Mouse (Mus musculus): ENCODE data around the gene Gm43517.

Gene Gm43517

GRCm38 (mm10) chr12:49384876-49385630, at the start of gene Gm43517:
TSS of gene Gm43517 (plus strand) at chr12:49385174.
- no peak for DNase-seq (ENCODE audit: low spot score in 2 of 2)

GRCm38 (mm10) chr12:49349697-49350096, 35.3 kb upstream of the Gm43517 start:
- no peak for DNase-seq (ENCODE audit: low spot score in 2 of 2)

GRCm38 (mm10) chr12:49368931-49369330, 16.0 kb upstream of the Gm43517 start:
- DNase-seq (ENCODE audit: low spot score in 2 of 2) = no peak

DNA sequence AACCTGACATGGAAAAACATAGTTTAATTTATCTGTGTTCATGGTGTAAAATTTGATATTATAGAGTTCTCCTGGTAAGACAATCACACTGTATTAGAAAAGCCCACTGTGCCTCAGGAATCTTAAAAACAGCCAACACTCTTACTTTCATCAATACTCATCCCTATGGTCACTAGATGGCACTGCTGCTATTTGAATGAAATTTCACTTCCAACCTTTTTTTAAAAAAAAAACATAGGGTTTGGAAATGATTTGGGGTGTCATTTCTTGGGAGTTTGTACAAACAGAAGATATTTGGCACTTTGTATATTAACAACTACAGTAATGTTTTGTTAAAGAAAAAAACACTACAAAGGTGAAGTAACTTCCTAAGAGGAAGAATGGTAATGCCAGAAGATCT, 12.8 kb upstream of the Gm43517 start:
- no peak for DNase-seq (ENCODE audit: low spot score in 2 of 2)

DNA sequence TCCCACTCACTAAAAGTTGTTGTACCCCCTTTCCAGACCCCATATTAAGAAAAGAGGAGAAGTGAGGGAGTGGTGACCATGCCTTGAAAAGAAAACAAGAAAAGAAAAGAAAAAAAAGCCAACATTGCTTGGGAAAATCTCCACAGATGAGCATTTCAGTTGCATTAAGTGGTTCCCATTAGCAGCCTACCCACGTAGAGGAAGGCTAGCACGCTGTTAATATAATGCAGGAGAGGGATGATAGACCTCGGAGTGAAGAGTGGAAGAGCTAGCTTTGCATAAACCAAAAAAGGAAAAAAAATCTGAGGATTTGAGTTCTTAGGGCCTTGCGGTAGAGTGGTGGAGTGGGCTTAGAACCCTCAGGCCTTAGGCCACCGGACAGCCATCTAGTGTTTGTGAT, 11.8 kb upstream of the Gm43517 start:
- DNase-seq (ENCODE audit: low spot score in 2 of 2) = no peak

DNA sequence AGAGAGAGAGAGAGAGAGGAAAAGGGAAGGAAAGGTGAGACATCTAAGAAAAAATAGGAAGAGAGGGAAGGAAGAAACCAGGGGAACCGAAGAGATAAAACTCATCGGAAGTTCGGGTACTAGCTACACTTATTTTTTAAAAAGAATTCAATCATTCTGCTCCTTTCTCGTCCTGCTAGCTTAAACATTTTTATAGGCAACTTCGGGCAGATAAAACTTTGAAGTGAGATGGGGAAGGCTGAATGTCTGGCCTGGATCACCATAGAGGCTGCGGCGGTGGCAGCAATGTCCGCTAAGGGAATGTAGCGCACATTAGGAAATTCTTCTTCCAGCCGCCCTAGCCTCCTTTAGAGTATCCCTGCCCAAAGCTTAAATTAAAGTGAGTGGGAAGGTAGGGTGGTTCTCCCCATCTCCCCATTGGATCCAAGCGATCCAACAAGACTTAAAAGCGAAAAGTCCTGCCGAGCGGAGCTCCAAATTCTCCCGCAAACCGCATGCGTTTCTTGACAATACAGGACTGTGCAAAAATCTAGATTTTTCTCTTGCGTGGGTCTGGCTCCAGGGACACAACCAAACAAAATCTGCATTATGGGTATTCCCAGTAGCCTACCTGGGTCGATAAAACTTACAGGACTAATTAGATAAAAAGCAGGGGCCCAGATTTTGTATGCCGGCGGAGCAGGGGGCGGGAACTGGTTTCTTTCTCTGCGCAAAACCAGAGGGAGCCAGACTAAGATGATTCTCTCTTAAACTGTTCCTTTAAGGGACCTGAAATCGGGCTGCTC, 11.0 kb upstream of the Gm43517 start:
- DNase-seq (ENCODE audit: low spot score in 2 of 2) = no peak

DNA sequence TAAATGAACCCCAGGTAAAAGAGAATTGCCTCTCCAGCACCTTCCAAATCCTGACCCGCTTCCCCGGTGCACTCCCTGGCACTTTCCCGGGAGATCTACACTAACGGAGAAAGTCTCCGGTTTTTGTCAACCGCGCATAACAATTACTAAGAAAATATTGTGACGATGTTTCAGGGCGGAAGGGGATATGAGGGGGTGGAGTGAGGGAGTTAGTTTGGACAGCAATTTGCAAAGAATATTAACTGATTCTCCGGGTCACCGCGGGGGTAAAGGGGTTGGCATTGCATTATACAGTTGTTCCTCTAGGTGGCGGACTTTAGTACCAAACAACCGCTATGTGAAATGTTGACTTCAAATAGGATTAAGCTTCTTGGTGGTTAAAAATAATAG, 10.4 kb upstream of the Gm43517 start:
- DNase-seq (ENCODE audit: low spot score in 2 of 2) = no peak

GRCm38 (mm10) chr12:49375427-49376317, 9.3 kb upstream of the Gm43517 start:
- no peak for DNase-seq (ENCODE audit: low spot score in 2 of 2)

DNA sequence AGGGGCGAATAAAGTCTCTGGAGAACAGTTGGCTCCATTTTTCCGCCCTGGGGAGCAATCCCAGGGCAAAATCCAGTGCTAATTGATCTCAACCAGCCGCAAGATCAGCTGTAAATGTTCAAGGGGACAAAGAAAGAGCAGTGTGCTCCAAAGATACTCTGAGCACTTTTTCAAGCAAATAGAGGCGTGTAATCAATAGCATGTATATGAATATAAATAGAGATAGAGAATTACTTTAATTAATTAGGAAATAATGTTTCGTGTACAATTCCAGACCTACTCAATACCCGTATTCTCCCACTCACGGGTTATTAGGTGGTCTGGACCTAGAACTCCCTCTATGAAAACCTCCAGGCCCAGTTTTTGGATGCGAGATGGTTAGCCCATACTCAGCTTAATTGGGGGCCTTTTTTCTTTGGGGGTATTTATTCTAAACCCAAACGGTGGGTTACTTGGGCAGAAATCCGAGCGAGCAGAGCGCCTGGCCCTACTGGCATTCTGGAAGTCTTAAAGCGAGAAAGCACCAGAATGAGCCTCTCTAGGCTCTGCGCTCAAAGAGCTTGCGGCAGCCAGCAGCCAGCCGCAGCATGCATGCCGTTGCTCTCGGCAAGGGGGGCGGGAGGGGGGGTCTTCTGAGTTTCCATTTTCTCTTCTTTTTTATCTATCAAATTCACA, 8.5 kb upstream of the Gm43517 start:
- DNase-seq (ENCODE audit: low spot score in 2 of 2) = no peak

- DNase-seq (ENCODE audit: low spot score in 2 of 2) = no peak
These were observed 7.5 kb upstream of the Gm43517 start for GRCm38 (mm10) chr12:49377281-49377970.

GRCm38 (mm10) chr12:49378920-49379319, 6.1 kb upstream of the Gm43517 start:
- no peak for DNase-seq (ENCODE audit: low spot score in 2 of 2)

GRCm38 (mm10) chr12:49379446-49379845, 5.5 kb upstream of the Gm43517 start:
- no peak for DNase-seq (ENCODE audit: low spot score in 2 of 2)

DNA sequence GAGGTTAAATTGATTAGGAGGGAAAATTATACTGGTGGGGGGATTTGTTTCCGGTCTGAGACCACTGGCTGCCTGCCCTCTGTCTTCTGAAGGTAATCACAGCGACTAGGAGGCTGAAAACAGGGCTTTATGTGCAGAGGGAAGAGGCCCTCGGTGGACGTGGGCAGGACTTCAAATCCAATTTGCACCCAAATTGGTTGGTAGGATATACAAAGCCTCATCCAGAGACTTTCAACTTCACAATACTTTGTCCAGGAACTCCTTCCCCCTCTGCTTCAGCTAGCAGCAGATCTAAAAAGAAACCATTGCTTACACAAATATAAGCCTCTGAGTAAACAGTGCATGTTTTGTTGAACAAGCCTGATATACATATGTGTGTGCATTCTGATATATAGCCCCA, 4.5 kb upstream of the Gm43517 start:
- no peak for DNase-seq (ENCODE audit: low spot score in 2 of 2)

DNA sequence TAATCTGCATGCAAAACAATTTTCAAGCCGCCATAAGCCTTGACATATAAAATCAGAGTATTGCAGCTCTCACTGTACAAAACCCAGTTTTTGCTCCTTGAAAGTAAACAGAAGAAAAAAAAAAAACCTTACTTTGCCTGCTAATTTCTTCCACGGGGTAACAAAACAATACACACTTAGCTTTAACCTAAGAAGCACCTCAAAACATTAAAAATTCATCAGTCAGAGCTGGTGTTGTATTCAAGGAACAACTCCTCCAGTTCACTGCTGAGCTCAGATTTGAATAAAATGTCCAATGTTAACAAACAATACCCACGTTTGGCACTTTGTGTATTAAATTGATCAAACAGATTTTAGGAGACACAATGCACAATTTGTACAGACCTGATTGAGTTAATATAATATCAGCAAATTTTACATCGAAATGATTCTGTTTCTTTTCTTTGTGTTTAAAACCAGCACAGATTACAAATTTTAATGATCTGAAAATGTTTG, 3.9 kb upstream of the Gm43517 start:
- DNase-seq (ENCODE audit: low spot score in 2 of 2) = no peak

- no peak for DNase-seq (ENCODE audit: low spot score in 2 of 2)
These were observed 3.1 kb upstream of the Gm43517 start for GRCm38 (mm10) chr12:49381721-49382365.

GRCm38 (mm10) chr12:49382565-49383520, 2.1 kb upstream of the Gm43517 start, which contains the start of gene Foxg1:
TSS of gene Foxg1 (plus strand) at chr12:49382660.
- no peak for DNase-seq (ENCODE audit: low spot score in 2 of 2)

- no peak for DNase-seq (ENCODE audit: low spot score in 2 of 2)
These were observed 1.3 kb upstream of the Gm43517 start for GRCm38 (mm10) chr12:49383521-49384133.

DNA sequence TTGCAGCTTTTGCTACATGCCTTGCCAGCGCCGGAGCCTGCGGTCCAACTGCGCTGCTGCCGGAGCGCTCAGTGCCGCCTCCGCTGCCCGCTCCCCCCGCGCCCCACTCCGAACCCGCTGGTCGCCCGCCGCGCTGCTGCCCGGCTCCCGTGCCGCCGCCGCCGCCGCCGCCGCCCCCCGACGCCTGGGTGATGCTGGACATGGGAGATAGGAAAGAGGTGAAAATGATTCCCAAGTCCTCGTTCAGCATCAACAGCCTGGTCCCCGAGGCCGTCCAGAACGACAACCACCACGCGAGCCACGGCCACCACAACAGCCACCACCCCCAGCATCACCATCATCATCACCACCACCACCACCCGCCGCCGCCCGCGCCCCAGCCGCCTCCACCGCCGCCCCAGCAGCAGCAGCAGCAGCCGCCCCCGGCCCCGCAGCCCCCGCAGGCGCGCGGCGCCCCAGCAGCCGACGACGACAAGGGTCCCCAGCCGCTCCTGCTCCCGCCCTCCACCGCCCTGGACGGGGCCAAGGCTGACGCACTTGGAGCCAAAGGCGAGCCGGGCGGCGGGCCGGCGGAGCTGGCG, 589 bp upstream of the Gm43517 start:
- no peak for DNase-seq (ENCODE audit: low spot score in 2 of 2)
